Mouse (Mus musculus): ENCODE measurements around the gene Jmjd1c.

GRCm38 (mm10) chr10:67180799-67181198, 84.9 kb downstream of the Jmjd1c start:
- TF ChIP-seq CTCF (IDR thresholded peaks at IDR 0.05; ENCODE audit: borderline replicate concordance, insufficient read depth, low read depth, low read length) (no peak), POLR2A (IDR thresholded peaks at IDR 0.05; ENCODE audit: borderline replicate concordance, insufficient read depth, low read length) (no peak)

Data from cerebellum, adult 2 months (tissue).